Mouse (Mus musculus): ENCODE measurements around the gene Cblb. TPM values are rescaled to one million over a fixed set of nuclear protein-coding genes. Genes with fewer than 3 reads are reported as not detected.

Gene Cblb
- polyA plus RNA-seq (2015; fragmentation: Nextera tagmentation; extraction: Ambion mirVana): 14.1 and 15.5 TPM in 2 replicates

DNA sequence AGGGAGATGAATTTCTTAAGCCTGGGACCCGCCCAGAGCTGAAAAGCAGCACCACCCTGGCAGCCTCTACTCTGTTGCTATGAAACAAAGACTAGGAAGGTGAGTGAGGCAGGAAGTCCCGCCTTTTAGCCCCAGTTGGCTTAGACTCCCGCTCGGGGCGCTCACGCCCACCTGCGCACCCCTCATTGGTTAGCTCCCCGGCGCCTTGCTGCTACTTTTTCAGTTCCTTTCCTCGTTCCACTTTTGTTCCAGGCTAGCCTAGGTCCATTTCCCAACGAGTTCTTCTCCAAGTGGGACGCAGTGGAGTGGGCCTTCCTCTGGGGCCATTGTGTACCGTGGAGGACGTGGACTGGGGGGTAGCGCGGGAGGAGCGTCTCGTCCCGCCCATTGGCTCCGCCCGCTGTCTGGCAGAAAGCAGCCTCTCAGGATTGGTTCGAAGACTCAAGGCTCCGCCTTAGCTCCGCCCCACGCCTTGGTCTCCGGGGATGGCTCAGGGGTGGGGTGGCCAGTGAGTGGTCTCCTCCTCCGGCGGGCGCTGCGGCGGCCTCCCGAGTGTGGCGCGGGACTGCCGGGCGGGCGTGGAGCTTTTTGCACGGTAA is at the start of gene Cblb:
Gene Cblb, plus strand, starts transcription at position 135 of the 599 bp plus-strand sequence.
- peak within 1 kb of the TSS; percentile 50 for H3K4me2 ChIP-seq (replicated peaks)
- H3K36me3 ChIP-seq: peaks cover 5% of the 10 kb centered on the region
- H3K4me1 ChIP-seq: peaks cover 23% of the 10 kb centered on the region
- H3K9me3 ChIP-seq (replicated peaks): no peaks in the 10 kb centered on the region
- ATAC-seq (ENCODE audit: insufficient number of reproducible peaks, low FRiP score, low TSS enrichment, low read depth): peak; percentile 100
- under 1% methylated on average over 38 of the region's 38 CpGs for WGBS
- peak within 1 kb of the TSS; percentile 98 for H3K27ac ChIP-seq (replicated peaks)
- peak within 1 kb of the TSS; percentile 79 for H3K9ac ChIP-seq
- H3K4me3 ChIP-seq (replicated peaks): peak within 1 kb of the TSS; percentile 91
- no peaks in the 10 kb centered on the region for H3K27me3 ChIP-seq

DNA sequence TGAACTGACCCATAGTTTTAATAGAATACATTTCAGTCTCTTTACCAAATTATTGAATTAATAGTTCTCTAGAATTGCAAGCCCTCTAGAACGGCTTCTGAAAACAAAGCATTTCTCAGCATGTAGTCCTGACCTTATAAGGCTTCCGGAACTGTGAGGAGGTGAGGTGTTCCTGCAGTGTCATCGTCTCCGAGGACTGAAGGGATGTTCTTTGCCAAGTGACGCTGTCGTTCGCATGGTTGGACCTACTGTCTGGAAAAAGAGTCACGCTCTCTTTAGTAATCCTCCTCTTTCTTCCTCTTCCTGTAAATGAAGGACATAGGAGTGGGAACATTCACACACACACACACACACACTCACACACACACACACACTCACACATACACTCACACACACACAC is 45.6 kb upstream of the Cblb start:
- no peaks in the 10 kb centered on the region for H3K4me1 ChIP-seq
- no peak overlapping the region for H3K4me2 ChIP-seq (replicated peaks)
- H3K36me3 ChIP-seq: no peaks in the 10 kb centered on the region
- no peak for ATAC-seq (ENCODE audit: insufficient number of reproducible peaks, low FRiP score, low TSS enrichment, low read depth)
- no peak overlapping the region for H3K4me3 ChIP-seq (replicated peaks)
- H3K27me3 ChIP-seq: no peaks in the 10 kb centered on the region
- WGBS: 62% methylated on average over 8 of the region's 8 CpGs
- no peak overlapping the region for H3K9ac ChIP-seq
- no peaks in the 10 kb centered on the region for H3K9me3 ChIP-seq (replicated peaks)
- no peak overlapping the region for H3K27ac ChIP-seq (replicated peaks)

DNA sequence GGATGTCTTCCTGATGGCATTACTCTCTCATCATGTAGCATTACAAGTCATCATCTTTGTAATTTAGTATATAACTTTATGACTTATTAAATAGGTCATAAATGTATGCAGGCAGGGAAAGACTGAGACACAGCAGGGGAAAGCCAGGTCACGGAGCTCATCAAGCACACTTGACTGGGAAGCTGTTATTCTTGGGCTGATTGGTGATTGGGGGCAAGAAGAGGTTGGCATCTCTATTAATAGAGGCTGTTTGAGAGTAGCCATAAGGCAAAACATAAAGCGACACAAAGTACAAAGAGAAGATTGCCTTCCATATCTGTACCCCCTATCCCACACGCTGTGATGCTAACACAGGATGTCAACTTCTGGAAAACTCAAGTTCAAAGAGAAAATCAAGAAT is 44.8 kb upstream of the Cblb start:
- WGBS: 87% methylated on average over 3 of the region's 3 CpGs
- Histone ChIP-seq H3K27me3 (no peaks in the 10 kb centered on the region), H3K4me3 (replicated peaks) (no peak overlapping the region), H3K9me3 (replicated peaks) (no peaks in the 10 kb centered on the region), H3K4me1 (no peaks in the 10 kb centered on the region), H3K4me2 (replicated peaks) (no peak overlapping the region), H3K36me3 (no peaks in the 10 kb centered on the region), H3K27ac (replicated peaks) (no peak overlapping the region), H3K9ac (no peak overlapping the region)
- no peak for ATAC-seq (ENCODE audit: insufficient number of reproducible peaks, low FRiP score, low TSS enrichment, low read depth)

DNA sequence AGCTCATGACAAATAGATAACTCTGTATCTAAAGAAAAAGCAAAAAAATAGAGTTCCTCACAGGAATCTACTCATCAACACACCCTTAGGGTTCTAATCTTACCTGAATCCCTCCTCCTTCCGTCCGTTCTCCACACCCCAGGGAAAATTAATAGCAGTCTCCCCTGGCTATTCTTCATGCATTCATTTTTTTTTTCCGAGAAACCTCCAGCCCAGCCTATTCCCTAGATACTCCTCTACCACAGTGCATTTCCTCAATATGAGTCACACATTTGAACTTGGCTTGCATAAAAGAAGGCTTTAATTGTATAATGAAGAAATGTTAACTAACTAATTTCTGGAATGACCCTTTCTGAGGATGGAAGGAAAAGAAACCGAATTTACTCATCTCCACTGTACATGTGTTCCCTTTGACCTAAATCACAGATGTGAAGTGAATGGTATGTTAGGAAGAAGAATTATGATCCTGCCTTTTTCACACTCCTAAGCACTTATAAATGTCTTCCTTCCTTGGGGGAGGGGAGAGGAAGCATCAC is 43.9 kb upstream of the Cblb start:
- Histone ChIP-seq H3K4me2 (replicated peaks) (no peak overlapping the region), H3K9me3 (replicated peaks) (no peaks in the 10 kb centered on the region), H3K4me3 (replicated peaks) (no peak overlapping the region), H3K4me1 (no peaks in the 10 kb centered on the region), H3K27ac (replicated peaks) (no peak overlapping the region), H3K36me3 (no peaks in the 10 kb centered on the region), H3K9ac (no peak overlapping the region), H3K27me3 (no peaks in the 10 kb centered on the region)
- WGBS: 51% methylated on average over 4 of the region's 4 CpGs
- ATAC-seq (ENCODE audit: insufficient number of reproducible peaks, low FRiP score, low TSS enrichment, low read depth): no peak

GRCm38 (mm10) chr16:51988027-51988426 is 43.0 kb upstream of the Cblb start:
- ATAC-seq (ENCODE audit: insufficient number of reproducible peaks, low FRiP score, low TSS enrichment, low read depth): no peak
- Histone ChIP-seq H3K36me3 (no peaks in the 10 kb centered on the region), H3K27me3 (no peaks in the 10 kb centered on the region)

DNA sequence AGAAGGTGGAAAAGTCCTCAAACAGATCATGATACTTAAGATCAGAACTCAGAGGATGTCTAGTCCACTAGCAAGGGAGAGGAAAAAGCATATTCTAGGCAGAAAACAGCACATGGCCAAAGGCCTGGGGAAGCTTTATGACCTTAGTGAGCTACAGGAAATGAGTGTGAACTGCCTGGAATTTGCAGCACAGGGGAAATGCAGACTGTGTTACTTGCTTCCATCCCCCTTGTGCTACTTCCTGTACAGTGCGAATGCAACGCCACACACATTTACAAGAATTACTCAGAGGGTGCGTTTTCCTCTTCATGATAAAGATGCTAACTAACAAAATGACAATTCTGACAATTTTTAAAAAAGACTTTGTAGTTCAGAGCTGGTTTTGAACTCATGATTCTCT is 41.8 kb upstream of the Cblb start:
- WGBS: 63% methylated on average over 3 of the region's 3 CpGs
- no peak for ATAC-seq (ENCODE audit: insufficient number of reproducible peaks, low FRiP score, low TSS enrichment, low read depth)

More at GRCm38 (mm10) chr16:51988027-51988426, 43.0 kb upstream of the Cblb start:
- Histone ChIP-seq H3K4me2 (replicated peaks) (no peak overlapping the region), H3K9ac (no peak overlapping the region), H3K9me3 (replicated peaks) (no peaks in the 10 kb centered on the region), H3K4me1 (no peaks in the 10 kb centered on the region), H3K4me3 (replicated peaks) (no peak overlapping the region), H3K27ac (replicated peaks) (no peak overlapping the region)

GRCm38 (mm10) chr16:52000043-52000442 is 31.0 kb upstream of the Cblb start:
- H3K9ac ChIP-seq: no peak overlapping the region
- H3K27me3 ChIP-seq: no peaks in the 10 kb centered on the region
- H3K4me1 ChIP-seq: no peaks in the 10 kb centered on the region
- H3K4me3 ChIP-seq (replicated peaks): no peak overlapping the region
- ATAC-seq (ENCODE audit: insufficient number of reproducible peaks, low FRiP score, low TSS enrichment, low read depth): no peak
- H3K27ac ChIP-seq (replicated peaks): no peak overlapping the region
- WGBS: 90% methylated on average over 3 of the region's 3 CpGs
- no peaks in the 10 kb centered on the region for H3K36me3 ChIP-seq
- no peaks in the 10 kb centered on the region for H3K9me3 ChIP-seq (replicated peaks)
- no peak overlapping the region for H3K4me2 ChIP-seq (replicated peaks)

More for the DNA sequence above, 41.8 kb upstream of the Cblb start:
- Histone ChIP-seq H3K4me2 (replicated peaks) (no peak overlapping the region), H3K9ac (no peak overlapping the region), H3K27ac (replicated peaks) (no peak overlapping the region), H3K4me3 (replicated peaks) (no peak overlapping the region), H3K4me1 (no peaks in the 10 kb centered on the region), H3K9me3 (replicated peaks) (no peaks in the 10 kb centered on the region), H3K36me3 (no peaks in the 10 kb centered on the region), H3K27me3 (no peaks in the 10 kb centered on the region)

- no peaks in the 10 kb centered on the region for H3K4me1 ChIP-seq
- no peak overlapping the region for H3K9ac ChIP-seq
- no peak overlapping the region for H3K4me2 ChIP-seq (replicated peaks)
- H3K36me3 ChIP-seq: no peaks in the 10 kb centered on the region
- ATAC-seq (ENCODE audit: insufficient number of reproducible peaks, low FRiP score, low TSS enrichment, low read depth): no peak
- H3K27ac ChIP-seq (replicated peaks): no peak overlapping the region
- no peak overlapping the region for H3K4me3 ChIP-seq (replicated peaks)
- no peaks in the 10 kb centered on the region for H3K9me3 ChIP-seq (replicated peaks)
- no peaks in the 10 kb centered on the region for H3K27me3 ChIP-seq
These were observed 30.2 kb upstream of the Cblb start for GRCm38 (mm10) chr16:52000801-52001200.

GRCm38 (mm10) chr16:52007006-52007405 is 24.0 kb upstream of the Cblb start:
- Histone ChIP-seq H3K9me3 (replicated peaks) (no peaks in the 10 kb centered on the region), H3K9ac (no peak overlapping the region), H3K4me2 (replicated peaks) (no peak overlapping the region), H3K36me3 (no peaks in the 10 kb centered on the region), H3K27me3 (no peaks in the 10 kb centered on the region), H3K4me3 (replicated peaks) (no peak overlapping the region), H3K4me1 (no peaks in the 10 kb centered on the region), H3K27ac (replicated peaks) (no peak overlapping the region)
- ATAC-seq (ENCODE audit: insufficient number of reproducible peaks, low FRiP score, low TSS enrichment, low read depth): no peak
- 61% methylated on average over 3 of the region's 3 CpGs for WGBS

DNA sequence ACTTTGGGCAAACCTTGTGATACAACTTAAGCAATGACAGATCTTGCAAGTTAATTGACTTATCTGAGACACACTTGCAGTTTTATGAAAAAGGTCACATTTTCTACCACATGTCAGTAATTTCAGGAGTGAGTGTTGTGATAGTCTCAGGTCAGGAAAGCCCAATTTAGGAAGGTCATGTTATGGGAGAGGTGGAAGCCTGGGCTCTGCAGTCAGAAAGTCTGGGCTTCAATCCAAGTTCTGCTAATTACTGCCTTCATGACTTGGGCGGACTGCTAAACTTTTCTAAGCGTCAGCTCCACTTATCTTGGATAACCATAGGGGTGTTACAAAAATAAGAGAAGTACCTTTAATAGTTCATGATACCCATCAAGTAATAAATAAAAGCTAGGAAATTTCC is 22.6 kb upstream of the Cblb start:
- H3K9ac ChIP-seq: no peak overlapping the region
- no peaks in the 10 kb centered on the region for H3K4me1 ChIP-seq
- H3K4me3 ChIP-seq (replicated peaks): no peak overlapping the region
- H3K27me3 ChIP-seq: no peaks in the 10 kb centered on the region
- H3K27ac ChIP-seq (replicated peaks): no peak overlapping the region
- H3K9me3 ChIP-seq (replicated peaks): no peaks in the 10 kb centered on the region
- no peak for ATAC-seq (ENCODE audit: insufficient number of reproducible peaks, low FRiP score, low TSS enrichment, low read depth)
- 37% methylated on average over 2 of the region's 2 CpGs for WGBS
- H3K36me3 ChIP-seq: no peaks in the 10 kb centered on the region
- no peak overlapping the region for H3K4me2 ChIP-seq (replicated peaks)

DNA sequence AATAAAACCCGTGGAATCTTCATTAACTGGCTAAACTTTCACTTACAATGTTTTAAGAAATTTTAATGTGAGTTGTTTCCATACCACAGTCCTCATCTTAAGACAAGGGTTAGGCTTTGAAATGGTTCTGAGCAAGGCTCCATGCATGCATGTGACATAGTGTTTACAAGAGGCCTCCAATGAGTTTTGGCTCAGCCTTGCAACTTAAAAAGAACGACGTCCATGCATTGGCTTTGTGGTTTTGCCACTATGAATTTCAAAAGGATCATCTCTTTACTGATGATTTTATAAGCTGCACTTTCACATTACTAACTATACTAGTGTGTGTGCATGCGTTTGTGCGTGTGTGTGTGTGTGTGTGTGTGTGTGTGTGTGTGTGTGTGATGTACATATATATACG is 21.6 kb upstream of the Cblb start:
- no peak overlapping the region for H3K9ac ChIP-seq
- H3K9me3 ChIP-seq (replicated peaks): no peaks in the 10 kb centered on the region
- no peaks in the 10 kb centered on the region for H3K36me3 ChIP-seq
- H3K27ac ChIP-seq (replicated peaks): no peak overlapping the region
- no peaks in the 10 kb centered on the region for H3K4me1 ChIP-seq
- no peaks in the 10 kb centered on the region for H3K27me3 ChIP-seq
- no peak overlapping the region for H3K4me3 ChIP-seq (replicated peaks)
- no peak overlapping the region for H3K4me2 ChIP-seq (replicated peaks)
- 73% methylated on average over 6 of the region's 6 CpGs for WGBS
- no peak for ATAC-seq (ENCODE audit: insufficient number of reproducible peaks, low FRiP score, low TSS enrichment, low read depth)

DNA sequence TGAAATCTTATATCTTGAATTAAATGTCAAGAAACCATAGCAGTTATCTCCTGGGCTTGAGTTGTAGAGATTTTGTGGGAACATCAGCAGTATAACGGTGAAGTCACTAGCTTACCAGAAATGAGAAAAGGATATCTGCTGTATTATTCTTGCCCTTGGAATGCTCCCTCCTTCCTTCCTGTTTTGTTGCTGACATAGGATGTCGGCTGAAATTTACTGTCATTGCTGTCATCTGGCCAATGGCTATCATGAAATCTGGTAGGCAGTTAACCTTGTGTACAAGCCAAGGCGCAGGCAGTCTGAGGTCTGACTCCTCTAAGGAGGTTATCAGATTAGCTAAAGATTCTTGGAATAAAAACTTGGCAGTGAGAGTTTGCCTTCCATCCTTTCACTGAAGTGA is 18.0 kb upstream of the Cblb start:
- Histone ChIP-seq H3K4me1 (no peaks in the 10 kb centered on the region), H3K9ac (no peak overlapping the region), H3K36me3 (no peaks in the 10 kb centered on the region), H3K27ac (replicated peaks) (no peak overlapping the region), H3K9me3 (replicated peaks) (no peaks in the 10 kb centered on the region), H3K27me3 (no peaks in the 10 kb centered on the region), H3K4me3 (replicated peaks) (no peak overlapping the region), H3K4me2 (replicated peaks) (no peak overlapping the region)
- no peak for ATAC-seq (ENCODE audit: insufficient number of reproducible peaks, low FRiP score, low TSS enrichment, low read depth)
- WGBS: 81% methylated on average over 3 of the region's 3 CpGs
